29 mouse cellular contexts compared by ENCODE assay signal in genomic region chr1:54679556-54679955, GRCm38 (mm10).
"Had no signal": no experiment of that assay in that cellular context is flagged by ENCODE, and none has a peak within 500 bp of the region (broad histone marks: within the 10 kb centered on the region; RNA-seq: fewer than 3 reads in every experiment).

No protein-coding gene starts in this region.

- H3K27ac ChIP-seq: embryonic facial prominence, embryonic 12.5 days; embryonic facial prominence, embryonic 13.5 days; embryonic facial prominence, embryonic 15.5 days; forebrain, embryonic 10.5 days; forebrain, embryonic 12.5 days; forebrain, embryonic 13.5 days; forebrain, embryonic 15.5 days; gastrocnemius, adult 2 months; heart, adult 2 months had no signal

- H3K4me1 ChIP-seq: embryonic facial prominence, embryonic 12.5 days; embryonic facial prominence, embryonic 13.5 days; embryonic facial prominence, embryonic 15.5 days had no signal

- H3K9ac ChIP-seq: embryonic facial prominence, embryonic 12.5 days; embryonic facial prominence, embryonic 13.5 days; embryonic facial prominence, embryonic 15.5 days; forebrain, embryonic 12.5 days; forebrain, embryonic 13.5 days; forebrain, embryonic 15.5 days; forebrain, postnatal 0 days had no signal

- H3K4me3 ChIP-seq: embryonic facial prominence, embryonic 12.5 days; embryonic facial prominence, embryonic 13.5 days; embryonic facial prominence, embryonic 15.5 days; erythroblast, embryonic 14.5 days; forebrain, embryonic 10.5 days; forebrain, embryonic 12.5 days; forebrain, embryonic 13.5 days; forebrain, embryonic 15.5 days; gastrocnemius, adult 2 months; heart, adult 2 months had no signal

- H3K9me3 ChIP-seq: embryonic facial prominence, embryonic 12.5 days; embryonic facial prominence, embryonic 13.5 days; embryonic facial prominence, embryonic 15.5 days; forebrain, embryonic 10.5 days; forebrain, embryonic 12.5 days; forebrain, embryonic 13.5 days; forebrain, embryonic 15.5 days had no signal

- DNase-seq: cerebellum, adult 18-20 months; cerebellum, adult 2 months; cerebellum, adult 8-10 months; cerebellum, adult 9-10 months; cerebellum, adult 9-11 months; cerebellum, postnatal 10 days; cerebellum, postnatal 14 days; cerebellum, postnatal 25 days; cerebellum, postnatal 36 days; embryo, embryonic 11 days; forebrain, postnatal 0 days; gastrocnemius, adult 2 months; gastrocnemius, postnatal 10 days; gastrocnemius, postnatal 14 days; gastrocnemius, postnatal 25 days; gastrocnemius, postnatal 36 days; heart, adult 11 months; heart, adult 18-20 months; heart, adult 2 months had no signal

- H3K27me3 ChIP-seq: embryonic facial prominence, embryonic 12.5 days; embryonic facial prominence, embryonic 13.5 days; embryonic facial prominence, embryonic 15.5 days; forebrain, embryonic 15.5 days had no signal

- ATAC-seq: forebrain, embryonic 13.5 days; forebrain, embryonic 14.5 days; forebrain, embryonic 15.5 days; forebrain, embryonic 16.5 days; forebrain, postnatal 0 days had no signal

- H3K36me3 ChIP-seq: embryonic facial prominence, embryonic 12.5 days; forebrain, embryonic 10.5 days; forebrain, embryonic 12.5 days; forebrain, embryonic 15.5 days had no signal

- H3K4me2 ChIP-seq: embryonic facial prominence, embryonic 12.5 days; embryonic facial prominence, embryonic 13.5 days; embryonic facial prominence, embryonic 15.5 days; forebrain, embryonic 12.5 days; forebrain, embryonic 13.5 days; forebrain, embryonic 15.5 days had no signal
